Mouse (Mus musculus) regulatory T cell (primary cell): ENCODE measurements at regions not wholly inside any gene's neighbourhood (a gene's known extent, or its start where the extent isn't known, plus 50 kb on each side); places are given as distances from the start of the nearest gene placed in this dataset.

Source experiments
- in situ Hi-C: fragments of 300-600 bp; cut with MboI, MseI; formaldehyde crosslinking; loops from one replicate; pipeline ENCODE4 v1.15.1; 2025; ENCODE audit warnings: high pct_unique_total_duplicates

- in situ Hi-C loops = no loop called here
These were observed 783.4 kb upstream of the Manea start for GRCm38 (mm10) chr4:27130108-27130507.

GRCm38 (mm10) chr4:27117978-27118377 is 771.3 kb upstream of the Manea start:
- in situ Hi-C loops = no loop called here

- in situ Hi-C loops = no loop called here
These were observed 770.6 kb upstream of the Manea start for GRCm38 (mm10) chr4:27117075-27117827.

GRCm38 (mm10) chr4:27105436-27105835 is 758.7 kb upstream of the Manea start:
- in situ Hi-C loops = no loop called here

- in situ Hi-C loops = no loop called here
These were observed 749.6 kb upstream of the Manea start for GRCm38 (mm10) chr4:27096245-27096644.

- in situ Hi-C loops = loop anchor here (10.0 kb wide), 1 partner anchor 1275 kb away; no protein-coding TSS in a partner anchor
These were observed 703.3 kb upstream of the Manea start for GRCm38 (mm10) chr4:27049971-27050370.

GRCm38 (mm10) chr4:27049226-27049625 is 702.5 kb upstream of the Manea start:
- in situ Hi-C loops = loop anchor here (10.0 kb wide), 1 partner anchor 1274 kb away; no protein-coding TSS in a partner anchor
